Mouse (Mus musculus) gastrocnemius, adult 18-20 months (tissue): Measurements from ENCODE around the gene Shb. TPM values are rescaled to one million over a fixed set of nuclear protein-coding genes. Genes with fewer than 3 reads are reported as not detected.

ENCODE experiments used
- DNase-seq: peaks from one replicate; pipeline ENCODE4 v3.0.0; 2021; ENCODE audit warnings: low spot score
- long read RNA-seq, 2 experiments: library from polyadenylated mRNA; stranded (forward); transcript quantifications; one replicate each; pipeline ENCODE4 v2.0.0; 2021
- total RNA-seq, 2 experiments: library from RNA; stranded (reverse); gene quantifications; 2 replicates each; pipeline ENCODE4 v1.2.3; 2021

Gene Shb
- 1 to 10 TPM; 5.6 to 6.8 TPM for total RNA-seq
- long read RNA-seq, experiment 1, transcript Shb-201 (6 exons, 2,244 nt) = major isoform, 11 of 12 reads
- long read RNA-seq, experiment 1, partial matches to known transcripts = 1 of 12 reads
- long read RNA-seq, experiment 1, other reads (novel, unspliced or antisense) = 0 of 12 reads
- long read RNA-seq, experiment 2, transcript Shb-201 (6 exons, 2,244 nt) = major isoform, 16 of 18 reads
- long read RNA-seq, experiment 2, partial matches to known transcripts = 1 of 18 reads
- long read RNA-seq, experiment 2, other reads (novel, unspliced or antisense) = 1 of 18 reads

- peak; percentile 78 for DNase-seq
These were observed at the start of gene Shb for GRCm38 (mm10) chr4:45532375-45532774. TSS of gene Shb (minus strand) at chr4:45532470.

- DNase-seq = no peak
These were observed 48.8 kb upstream of the Shb start for GRCm38 (mm10) chr4:45581095-45581494.

DNA sequence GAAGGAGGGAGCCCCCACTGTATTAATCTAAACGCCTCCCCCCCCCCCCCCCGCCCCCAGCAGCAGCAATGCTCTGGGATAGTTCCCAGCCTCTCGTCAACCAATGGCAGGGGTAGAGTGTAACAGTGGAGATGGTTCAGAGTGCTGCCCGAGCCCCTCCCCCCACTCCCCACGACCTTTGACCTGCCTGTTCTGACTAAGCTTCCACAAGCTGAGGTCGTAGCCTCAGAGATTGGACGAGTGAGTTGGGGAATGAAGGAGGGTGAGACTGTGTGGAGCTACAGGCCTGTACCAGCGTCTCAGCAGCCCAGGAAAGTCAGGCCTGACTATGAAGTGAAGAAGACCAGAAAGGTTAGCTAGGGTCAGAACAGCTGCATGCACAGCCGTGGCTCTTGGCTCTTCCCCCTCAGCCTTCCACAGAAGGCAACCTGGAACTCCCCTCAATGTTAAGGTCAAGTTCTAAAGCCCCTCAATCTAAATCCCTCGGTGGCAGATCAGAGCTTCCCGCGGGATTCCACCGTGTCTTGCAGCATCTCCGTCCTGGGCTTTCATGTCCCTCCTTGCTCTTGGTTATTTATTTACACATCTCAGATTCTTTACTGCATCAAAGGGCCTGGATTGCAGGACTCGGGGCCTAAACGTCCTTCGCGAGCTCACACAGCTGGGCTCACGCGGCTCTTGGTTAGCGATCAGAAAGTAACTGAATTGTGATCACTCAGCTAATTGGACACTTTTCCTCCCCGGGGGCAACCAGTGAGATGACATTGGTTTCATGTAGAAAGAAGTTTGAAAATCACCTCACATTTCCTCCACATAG lies 46.5 kb upstream of the Shb start:
- no peak for DNase-seq

DNA sequence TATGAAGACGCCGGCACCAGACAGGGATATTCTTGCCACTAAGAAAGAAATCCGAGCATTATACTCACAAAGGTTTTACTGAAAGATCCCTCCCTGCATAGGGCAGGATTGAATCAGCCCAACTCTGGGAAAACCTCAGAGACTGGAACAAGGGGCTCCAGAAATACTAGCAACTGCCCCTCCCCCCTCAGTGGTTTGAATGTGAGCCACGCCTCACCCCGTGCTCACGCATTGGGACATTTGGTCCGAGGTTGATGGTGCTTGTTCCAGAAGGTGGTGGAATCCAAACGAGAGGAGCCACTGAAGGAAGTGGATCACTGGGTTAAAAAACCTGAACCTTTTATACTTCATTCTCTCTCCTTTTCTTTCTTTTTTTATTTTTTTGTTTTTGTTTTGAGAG lies 45.4 kb upstream of the Shb start:
- DNase-seq = no peak

DNA sequence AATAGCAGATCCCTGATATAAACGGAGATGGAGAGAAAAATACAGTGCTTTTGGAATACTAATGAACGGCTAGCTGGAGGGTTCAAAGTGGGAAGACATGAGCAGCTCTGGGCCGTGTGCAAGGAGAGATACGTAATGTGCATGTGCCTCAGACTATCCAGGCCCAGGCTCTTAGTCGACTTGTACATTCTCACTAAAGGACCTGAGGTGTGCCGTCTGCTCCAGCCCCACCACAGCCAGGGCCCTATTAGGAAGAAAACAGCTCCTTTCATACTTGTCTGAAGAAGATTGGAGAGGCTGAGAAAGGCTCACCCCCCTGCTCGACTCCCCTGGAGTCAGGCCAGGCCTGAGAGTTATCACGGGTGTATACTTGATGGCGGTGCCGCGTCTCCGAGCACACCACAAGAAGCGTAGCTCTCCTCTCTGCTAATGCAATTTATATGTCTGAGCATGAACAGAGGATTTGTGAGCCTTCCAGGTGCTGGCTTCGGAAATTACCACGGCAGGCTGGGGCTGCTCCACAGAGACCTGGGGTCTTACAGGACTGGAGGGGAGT lies 42.4 kb upstream of the Shb start:
- DNase-seq = no peak

GRCm38 (mm10) chr4:45569521-45569920 lies 37.3 kb upstream of the Shb start:
- no peak for DNase-seq

DNA sequence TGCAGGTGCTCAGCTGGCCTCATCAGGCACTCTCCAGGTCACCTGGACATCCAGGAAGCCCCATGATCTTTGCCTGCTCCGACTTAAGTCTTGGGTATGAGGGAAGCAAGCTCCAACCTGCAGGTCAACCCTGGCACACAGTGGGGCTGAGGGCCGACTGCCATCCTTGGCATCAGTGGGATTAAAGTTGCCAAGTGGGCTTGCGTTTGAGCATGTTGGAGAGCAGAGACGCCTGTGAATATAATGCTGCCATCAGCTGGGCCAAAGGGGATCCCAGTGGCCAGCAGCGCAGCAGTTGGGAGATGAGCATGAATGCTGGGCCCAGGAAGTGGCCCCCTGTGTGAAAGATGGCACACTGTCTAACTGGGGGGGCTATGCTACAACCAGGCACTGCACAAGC lies 25.9 kb upstream of the Shb start:
- DNase-seq = no peak

- DNase-seq = no peak
These were observed 20.3 kb upstream of the Shb start for GRCm38 (mm10) chr4:45552571-45552970.

DNA sequence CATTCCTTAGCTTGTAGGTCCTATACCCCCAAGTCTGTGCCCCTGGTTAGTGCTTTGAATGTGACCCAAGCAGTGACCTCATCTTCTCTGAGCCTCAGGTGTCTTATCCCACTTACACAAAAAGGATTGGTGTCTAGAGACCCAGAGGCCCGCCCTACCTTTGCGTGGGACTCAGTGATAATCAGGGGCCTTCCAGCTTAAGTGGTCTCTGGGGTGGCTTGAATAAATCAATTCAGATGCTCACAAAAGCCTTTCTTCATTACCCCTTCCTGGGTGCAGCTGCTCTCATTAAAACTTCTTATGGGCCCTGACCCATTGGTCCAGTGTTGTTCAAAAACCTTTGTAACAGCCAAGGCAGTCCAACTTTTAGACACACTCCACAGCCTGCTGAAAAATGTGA lies 18.7 kb upstream of the Shb start:
- no peak for DNase-seq

DNA sequence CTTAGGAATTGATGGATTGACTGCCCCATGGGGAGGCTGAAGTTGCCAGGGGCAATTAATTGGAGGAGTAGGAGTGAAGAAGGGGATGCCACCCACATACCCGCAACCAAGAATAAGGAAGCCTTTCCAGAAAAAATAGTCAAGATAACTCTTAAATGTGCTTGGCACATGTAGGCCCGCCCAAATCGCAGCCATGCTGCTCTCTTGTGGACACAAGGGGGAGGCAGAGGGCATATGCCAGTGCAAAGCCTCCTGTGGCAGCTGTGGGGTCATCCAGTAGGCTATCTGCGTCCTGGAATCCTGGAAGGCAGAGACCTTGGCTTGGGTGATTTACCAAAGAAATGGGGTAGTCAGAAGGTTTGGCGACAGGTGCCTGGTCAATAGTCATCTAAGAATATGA lies 17.2 kb upstream of the Shb start:
- no peak for DNase-seq

GRCm38 (mm10) chr4:45545851-45546250 lies 13.6 kb upstream of the Shb start:
- DNase-seq = no peak

- DNase-seq = no peak
These were observed 11.3 kb upstream of the Shb start for GRCm38 (mm10) chr4:45543481-45544051.

DNA sequence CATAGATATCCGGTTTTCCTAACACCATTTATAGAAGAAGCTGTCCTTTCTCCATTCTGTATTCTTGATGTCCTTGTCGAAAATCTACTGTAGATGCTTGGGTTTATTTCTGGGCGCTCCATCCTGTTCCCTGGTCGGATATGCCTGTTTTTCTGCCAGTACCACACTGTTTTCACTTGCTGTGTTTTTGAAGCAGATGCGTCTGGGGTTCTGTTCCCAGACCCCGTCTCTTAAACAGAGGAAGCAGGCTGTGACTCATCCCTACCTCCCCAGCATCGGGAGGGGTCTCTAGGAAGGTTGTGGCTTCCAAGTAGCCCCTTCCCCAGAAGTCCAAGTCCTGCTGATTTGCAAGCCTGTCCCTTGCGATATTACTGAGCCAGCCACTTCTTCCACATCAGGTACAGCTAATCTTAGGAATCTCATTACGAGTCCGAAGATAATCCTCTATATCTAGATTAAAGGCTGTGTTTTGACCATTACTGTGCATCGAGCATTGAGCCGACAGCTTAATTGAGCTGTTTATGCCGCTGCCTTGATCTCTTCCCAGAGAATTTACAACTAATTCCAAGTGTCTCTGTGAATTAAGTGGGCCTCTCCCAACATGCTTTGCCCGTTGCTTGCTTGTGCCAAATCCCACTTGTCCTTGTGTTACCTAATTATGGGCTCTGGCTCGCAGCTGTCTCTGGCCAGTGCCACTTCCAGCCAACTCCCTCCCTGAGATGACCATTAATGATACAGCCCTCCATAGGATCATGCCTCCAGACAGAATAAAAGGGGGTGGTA lies 8.1 kb upstream of the Shb start:
- DNase-seq = no peak

GRCm38 (mm10) chr4:45539187-45539586 lies 6.9 kb upstream of the Shb start:
- DNase-seq = no peak

GRCm38 (mm10) chr4:45533436-45533940 lies 1.2 kb upstream of the Shb start:
- DNase-seq = no peak

GRCm38 (mm10) chr4:45530662-45531542 lies 1.4 kb downstream of the Shb start:
- DNase-seq = peak; percentile 93

GRCm38 (mm10) chr4:45529986-45530597 lies 2.2 kb downstream of the Shb start:
- DNase-seq = peak; percentile 35

GRCm38 (mm10) chr4:45529201-45529985 lies 2.9 kb downstream of the Shb start:
- no peak for DNase-seq
